Mouse (Mus musculus) neural tube, embryonic 15.5 days (tissue): Measurements from ENCODE around the gene Olfr976. TPM values are rescaled to one million over a fixed set of nuclear protein-coding genes. Genes with fewer than 3 reads are reported as not detected.
A peak's percentile ranks its signal among the peaks of the same experiment; 100 is the strongest.
"Not testable (repeated sequence)": the region's sequence is repeated elsewhere in the genome, so short reads cannot be mapped to it uniquely, and the experiment has no call there.

Source experiments
- ATAC-seq: fragments of 200-750 bp; cut with Nextera tagmentation; 2 replicates; pipeline ENCODE4 v1.8.0; 2017; ENCODE audit warnings: mild to moderate bottlenecking, moderate TSS enrichment, moderate library complexity; ENCODE audit not compliant: low FRiP score
- H3K27ac ChIP-seq: fragments of 300-500 bp; sonication (generic); replicated peaks from 2 replicates; pipeline ENCODE4 v1.5.1; 2015; ENCODE audit warnings: mild to moderate bottlenecking, inconsistent platforms
- H3K27me3 ChIP-seq: fragments of 300-500 bp; sonication (generic); replicated peaks from 2 replicates; pipeline ENCODE4 v1.6.1; 2015; ENCODE audit warnings: inconsistent platforms
- H3K36me3 ChIP-seq: fragments of 300-500 bp; sonication (generic); 2 replicates; pipeline ENCODE4 v1.6.1; 2015; ENCODE audit warnings: inconsistent platforms
- H3K4me1 ChIP-seq: fragments of 300-500 bp; sonication (generic); 2 replicates; pipeline ENCODE4 v1.6.1; 2015; ENCODE audit warnings: inconsistent platforms
- H3K4me2 ChIP-seq: fragments of 300-500 bp; sonication (generic); 2 replicates; pipeline ENCODE4 v1.6.1; 2015; ENCODE audit warnings: inconsistent platforms, mild to moderate bottlenecking, moderate library complexity
- H3K4me3 ChIP-seq: fragments of 300-500 bp; sonication (generic); replicated peaks from 2 replicates; pipeline ENCODE4 v1.5.1; 2015; ENCODE audit warnings: mild to moderate bottlenecking, inconsistent platforms
- H3K9ac ChIP-seq: fragments of 300-500 bp; sonication (generic); replicated peaks from 2 replicates; pipeline ENCODE4 v1.6.1; 2015; ENCODE audit warnings: mild to moderate bottlenecking, inconsistent platforms
- H3K9me3 ChIP-seq: fragments of 300-500 bp; sonication (generic); replicated peaks from 2 replicates; pipeline ENCODE4 v1.6.1; 2016; ENCODE audit warnings: inconsistent platforms
- WGBS: fragments of 180-500 bp; shearing (Covaris S2); methylation state at CpG from one replicate; pipeline ENCODE4 v1.1.7; 2015; ENCODE audit warnings: mixed read lengths; 5-methylcytosine and 5-hydroxymethylcytosine counted together
- polyA plus RNA-seq: library from polyadenylated mRNA; unstranded; fragments of >200 nt; fragmentation: Nextera tagmentation; extraction: Ambion mirVana; gene quantifications from 2 replicates; pipeline ENCODE4 v1.2.1, GENCODE M21; 2015

Olfr976 gene
- polyA plus RNA-seq, result not detected in 2 replicates

DNA sequence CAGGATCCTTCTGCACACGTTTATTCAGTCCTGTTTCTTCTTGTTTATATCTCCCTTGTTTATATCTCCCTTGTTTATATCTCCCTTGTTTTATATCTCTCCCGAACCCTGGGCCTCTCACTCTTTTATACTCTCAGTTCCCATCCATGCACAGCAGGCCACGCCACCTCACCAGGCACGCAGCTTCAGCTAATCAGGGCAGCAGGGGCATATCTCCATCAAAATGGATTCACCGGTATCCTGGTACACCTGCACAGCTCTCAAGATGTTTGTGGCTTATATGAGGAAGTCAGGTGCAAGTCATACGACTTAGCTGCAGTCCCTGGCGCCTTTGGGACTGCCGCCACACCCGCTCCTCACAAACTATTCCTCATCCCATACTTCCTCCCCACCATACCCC lies at the start of gene Olfr976:
Gene Olfr976 (minus strand): TSS at position 101 of the 400 bp plus-strand sequence.
- not testable (repeated sequence) for H3K4me1 ChIP-seq, H3K36me3 ChIP-seq, H3K9me3 ChIP-seq, H3K4me3 ChIP-seq, ATAC-seq, H3K9ac ChIP-seq, H3K4me2 ChIP-seq, H3K27me3 ChIP-seq, H3K27ac ChIP-seq
- 92% methylated on average over 8 of the region's 9 CpGs for WGBS

GRCm38 (mm10) chr9:40009482-40009881 lies 48.5 kb upstream of the Olfr976 start, which contains the start of gene Olfr980:
TSS of gene Olfr980 (minus strand) at chr9:40009582.
- 86% methylated on average over 1 of the region's 1 CpGs for WGBS
- no peaks in the 10 kb centered on the region for H3K4me1 ChIP-seq

GRCm38 (mm10) chr9:40003365-40003764 lies 42.4 kb upstream of the Olfr976 start, which contains the start of gene Olfr979:
TSS of gene Olfr979 (minus strand) at chr9:40003465.
- no peak within 1 kb of the TSS for H3K4me3 ChIP-seq
- H3K4me1 ChIP-seq, result no peaks in the 10 kb centered on the region
- no peak within 1 kb of the TSS for H3K9ac ChIP-seq
- H3K9me3 ChIP-seq, result no peaks in the 10 kb centered on the region
- no peak within 1 kb of the TSS for H3K27ac ChIP-seq
- no peak for ATAC-seq
- WGBS, result 95% methylated on average over 1 of the region's 1 CpGs
- H3K4me2 ChIP-seq, result no peak within 1 kb of the TSS
- no peaks in the 10 kb centered on the region for H3K36me3 ChIP-seq
- no peaks in the 10 kb centered on the region for H3K27me3 ChIP-seq

More at GRCm38 (mm10) chr9:40009482-40009881, 48.5 kb upstream of the Olfr976 start, which contains the start of gene Olfr980:
- no peak for ATAC-seq
- Histone ChIP-seq H3K9ac (no peak within 1 kb of the TSS), H3K4me3 (no peak within 1 kb of the TSS), H3K9me3 (no peaks in the 10 kb centered on the region), H3K4me2 (no peak within 1 kb of the TSS), H3K27ac (no peak within 1 kb of the TSS), H3K27me3 (no peaks in the 10 kb centered on the region), H3K36me3 (no peaks in the 10 kb centered on the region)

DNA sequence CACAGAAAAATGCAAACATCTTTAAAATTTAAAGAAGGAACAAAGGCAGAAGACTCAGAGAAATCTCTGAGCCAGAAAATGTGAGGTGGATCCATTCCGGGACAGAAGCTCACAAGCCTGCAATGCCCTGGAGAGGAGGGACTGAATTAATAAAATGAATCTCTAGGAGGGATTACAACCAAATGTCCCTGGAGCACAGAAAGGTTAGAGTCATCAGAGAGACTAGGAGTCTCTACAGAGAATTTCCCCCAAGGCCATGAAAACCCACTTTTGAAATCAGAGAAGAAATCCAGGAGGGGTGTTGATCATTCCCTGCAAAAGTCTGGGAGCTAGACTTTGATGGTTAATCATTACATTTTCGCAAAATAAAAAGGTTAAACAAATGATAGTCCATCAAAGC lies 30.9 kb upstream of the Olfr976 start, which contains the start of gene Olfr978:
Gene Olfr978 (plus strand): TSS at position 301 of the 400 bp plus-strand sequence.
- Histone ChIP-seq H3K4me3 (no peak within 1 kb of the TSS), H3K4me2 (no peak within 1 kb of the TSS), H3K27ac (no peak within 1 kb of the TSS), H3K36me3 (no peaks in the 10 kb centered on the region), H3K27me3 (no peaks in the 10 kb centered on the region), H3K9ac (no peak within 1 kb of the TSS), H3K4me1 (no peaks in the 10 kb centered on the region), H3K9me3 (no peaks in the 10 kb centered on the region)
- no peak for ATAC-seq
- 93% methylated on average over 2 of the region's 2 CpGs for WGBS

DNA sequence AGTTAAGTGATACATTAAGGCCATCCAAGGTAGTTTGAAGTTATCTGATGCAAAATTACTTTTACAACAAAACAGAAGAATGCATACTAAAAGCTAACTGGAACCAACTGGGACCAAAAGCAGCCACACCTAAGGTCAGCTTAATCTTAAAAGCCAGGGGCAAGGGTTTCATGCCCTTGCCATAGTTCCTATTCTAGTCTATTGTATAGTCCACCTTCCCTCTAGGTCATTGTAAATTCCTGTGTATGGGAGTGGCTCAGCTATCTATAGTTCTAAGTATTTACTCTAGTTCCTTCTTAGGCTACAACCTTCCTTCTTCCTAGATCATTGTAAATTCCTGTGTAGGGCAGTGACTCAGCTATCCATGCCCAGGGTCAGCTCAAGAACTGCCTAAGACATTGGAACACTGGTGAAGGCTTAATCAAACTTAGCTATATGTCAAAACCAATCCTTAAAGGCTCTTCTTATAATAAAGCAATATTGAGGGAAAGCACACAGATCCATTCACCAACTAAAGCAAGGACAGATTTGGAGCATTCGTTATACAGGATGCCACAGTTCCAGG lies 15.7 kb upstream of the Olfr976 start:
- not testable (repeated sequence) for H3K9ac ChIP-seq, ATAC-seq, H3K4me2 ChIP-seq, H3K9me3 ChIP-seq, H3K27ac ChIP-seq, H3K36me3 ChIP-seq, H3K27me3 ChIP-seq, H3K4me1 ChIP-seq, H3K4me3 ChIP-seq
- WGBS, result 90% methylated on average over 1 of the region's 1 CpGs

DNA sequence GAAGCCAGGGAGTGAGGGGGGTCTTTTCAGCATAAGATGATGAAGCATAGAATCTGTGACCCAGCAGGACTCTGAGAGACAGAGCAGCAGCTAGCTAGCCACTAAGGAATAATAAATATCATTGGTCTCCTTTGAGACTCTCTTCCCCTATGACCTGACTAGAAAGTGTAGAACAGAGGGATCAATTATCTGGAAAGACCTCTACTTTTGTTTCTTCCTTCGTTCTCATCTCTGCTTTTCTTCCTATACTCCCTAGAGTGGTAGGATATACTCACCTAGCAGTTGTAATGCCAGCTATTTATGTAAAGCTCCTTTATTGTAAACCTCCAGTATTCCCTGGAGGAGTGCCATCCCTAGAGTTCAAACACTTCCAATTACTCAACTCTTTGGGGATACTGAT lies 9.0 kb downstream of the Olfr976 start, which contains the start of gene Olfr975:
Gene Olfr975 (minus strand): TSS at position 101 of the 400 bp plus-strand sequence.
- H3K27ac ChIP-seq, result no peak within 1 kb of the TSS
- no peak within 1 kb of the TSS for H3K9ac ChIP-seq
- H3K27me3 ChIP-seq, result no peaks in the 10 kb centered on the region
- H3K36me3 ChIP-seq, result no peaks in the 10 kb centered on the region
- no peak within 1 kb of the TSS for H3K4me2 ChIP-seq
- H3K9me3 ChIP-seq, result no peaks in the 10 kb centered on the region
- H3K4me3 ChIP-seq, result no peak within 1 kb of the TSS
- WGBS, result 57% methylated on average over 1 of the region's 1 CpGs
- no peak for ATAC-seq
- H3K4me1 ChIP-seq, result no peaks in the 10 kb centered on the region

DNA sequence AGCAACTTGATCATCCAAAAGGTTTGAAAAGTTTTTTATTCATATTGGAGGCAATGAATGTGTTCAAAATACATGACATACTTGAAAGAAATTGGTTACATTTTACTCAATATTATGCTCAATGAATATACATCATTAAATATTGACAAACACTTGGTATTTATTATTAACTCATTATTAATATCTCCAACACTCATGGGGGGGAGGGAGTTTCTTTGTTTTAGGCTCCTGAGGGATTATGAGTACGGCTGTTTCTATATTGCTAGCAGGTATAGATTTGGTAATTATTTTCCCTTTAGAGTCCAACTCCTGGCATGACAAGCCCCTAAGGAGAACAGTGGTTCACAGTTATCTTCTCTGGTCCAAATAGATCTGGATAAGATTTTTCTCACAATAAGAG lies 23.7 kb downstream of the Olfr976 start, which contains the start of gene Olfr974:
Gene Olfr974 (plus strand): TSS at position 301 of the 400 bp plus-strand sequence.
- no peak within 1 kb of the TSS for H3K27ac ChIP-seq
- 77% methylated on average over 1 of the region's 1 CpGs for WGBS
- no peaks in the 10 kb centered on the region for H3K36me3 ChIP-seq
- H3K4me2 ChIP-seq, result no peak within 1 kb of the TSS
- H3K9me3 ChIP-seq, result no peaks in the 10 kb centered on the region
- no peaks in the 10 kb centered on the region for H3K4me1 ChIP-seq
- no peaks in the 10 kb centered on the region for H3K27me3 ChIP-seq
- no peak within 1 kb of the TSS for H3K9ac ChIP-seq
- H3K4me3 ChIP-seq, result no peak within 1 kb of the TSS
- no peak for ATAC-seq

DNA sequence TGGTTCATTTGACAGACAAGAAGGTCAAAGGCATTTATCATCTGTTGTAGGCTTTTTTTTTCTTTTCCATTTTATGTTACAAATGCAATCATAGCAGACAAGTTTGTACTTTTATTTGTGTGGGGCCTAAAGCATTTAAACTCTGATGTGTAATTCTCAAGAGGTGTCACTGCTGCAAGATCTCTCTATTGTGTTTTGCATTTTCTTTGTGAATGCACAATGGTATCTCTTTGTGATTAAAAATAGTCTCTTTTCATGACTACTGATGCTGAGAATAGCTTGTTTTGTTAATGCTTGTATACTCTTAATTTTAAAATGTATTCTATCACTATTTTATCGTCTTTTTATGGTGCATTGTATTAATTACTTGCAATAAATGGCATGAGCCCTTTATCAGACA lies 32.1 kb downstream of the Olfr976 start:
- not testable (repeated sequence) for H3K9ac ChIP-seq, H3K4me1 ChIP-seq, H3K36me3 ChIP-seq, H3K4me3 ChIP-seq, H3K27ac ChIP-seq, H3K27me3 ChIP-seq, H3K9me3 ChIP-seq, H3K4me2 ChIP-seq
- peak; percentile 39; the same call in 1 of the 2 replicates for ATAC-seq
- WGBS, result 41% methylated on average over 1 of the region's 1 CpGs

DNA sequence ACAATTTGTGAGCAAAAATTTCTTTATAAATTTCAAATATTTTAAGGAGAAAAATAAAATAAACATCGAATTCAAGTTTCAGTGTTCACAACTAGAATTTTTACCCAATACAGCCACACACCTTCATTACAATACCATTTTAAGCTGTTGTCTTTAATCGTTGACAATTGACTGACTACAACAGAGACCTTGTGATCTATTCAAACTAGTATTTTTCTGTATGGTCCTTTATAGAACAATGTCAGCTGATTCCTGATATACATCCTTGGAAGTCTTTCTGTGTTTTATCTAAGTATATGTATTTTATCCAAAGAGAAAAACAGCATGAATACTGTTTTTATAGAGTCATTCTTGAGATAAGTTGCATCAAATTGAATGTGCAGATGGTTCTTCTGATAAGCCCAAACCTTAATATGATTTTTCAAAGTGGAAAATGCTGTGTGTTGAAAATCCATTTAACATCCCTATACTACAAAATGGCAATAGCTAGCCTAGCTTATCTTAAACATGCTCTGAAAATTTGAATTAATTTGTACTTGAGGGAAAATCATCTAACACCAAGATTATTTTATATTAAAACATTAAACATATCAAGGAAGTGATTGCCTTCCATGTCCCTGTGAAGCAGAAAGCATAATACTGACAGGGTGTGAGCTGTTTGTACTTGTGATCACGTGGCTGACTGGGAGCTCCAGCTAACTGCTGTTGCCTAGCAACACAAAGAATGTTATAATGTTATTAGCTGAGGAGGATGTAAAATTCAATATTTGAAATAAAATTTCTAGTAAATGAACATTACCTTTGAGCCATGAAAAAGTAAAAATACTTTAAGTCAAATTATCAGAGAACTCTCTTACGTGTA lies 32.7 kb downstream of the Olfr976 start:
- ATAC-seq, result peak; percentile 96
- not testable (repeated sequence) for H3K9ac ChIP-seq, H3K27ac ChIP-seq, H3K4me1 ChIP-seq, H3K9me3 ChIP-seq, H3K36me3 ChIP-seq, H3K4me2 ChIP-seq, H3K4me3 ChIP-seq, H3K27me3 ChIP-seq
- no CpG with 5 or more reads among the region's 4 CpGs for WGBS

GRCm38 (mm10) chr9:39909939-39910338 lies 51.0 kb downstream of the Olfr976 start:
- H3K27ac ChIP-seq, result no peak overlapping the region
- no peak overlapping the region for H3K4me3 ChIP-seq
- H3K9ac ChIP-seq, result no peak overlapping the region
- no peaks in the 10 kb centered on the region for H3K9me3 ChIP-seq
- H3K36me3 ChIP-seq, result no peaks in the 10 kb centered on the region
- no peaks in the 10 kb centered on the region for H3K4me1 ChIP-seq
- H3K27me3 ChIP-seq, result no peaks in the 10 kb centered on the region
- H3K4me2 ChIP-seq, result no peak overlapping the region
- 84% methylated on average over 3 of the region's 3 CpGs for WGBS
- no peak for ATAC-seq

DNA sequence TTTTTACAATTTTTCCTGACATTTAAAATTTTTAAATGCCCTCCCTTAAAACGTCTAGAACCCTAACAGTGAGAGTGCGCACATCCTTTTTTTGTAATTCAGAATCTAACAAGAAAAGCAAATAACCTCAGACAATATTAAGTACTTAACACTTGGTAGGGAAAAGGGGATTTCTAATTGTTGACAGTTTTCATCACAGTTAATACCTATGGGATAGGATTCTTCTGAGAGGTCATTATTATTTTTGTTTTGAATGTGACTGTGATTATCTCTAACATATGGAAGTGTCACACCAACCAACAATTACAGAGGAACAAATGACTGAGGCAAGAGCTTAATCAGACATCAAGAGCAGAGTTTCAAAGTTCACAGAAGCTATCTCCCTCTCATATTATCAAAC lies 53.9 kb downstream of the Olfr976 start, which contains the start of gene Olfr229:
Gene Olfr229 (plus strand): TSS at position 301 of the 400 bp plus-strand sequence.
- H3K27ac ChIP-seq, result no peak within 1 kb of the TSS
- no peaks in the 10 kb centered on the region for H3K4me1 ChIP-seq
- H3K9me3 ChIP-seq, result no peaks in the 10 kb centered on the region
- WGBS, result 73% methylated on average over 2 of the region's 2 CpGs
- H3K9ac ChIP-seq, result no peak within 1 kb of the TSS
- no peak for ATAC-seq
- H3K36me3 ChIP-seq, result no peaks in the 10 kb centered on the region
- H3K4me3 ChIP-seq, result no peak within 1 kb of the TSS
- H3K4me2 ChIP-seq, result no peak within 1 kb of the TSS
- no peaks in the 10 kb centered on the region for H3K27me3 ChIP-seq

GRCm38 (mm10) chr9:39905106-39905505 lies 55.8 kb downstream of the Olfr976 start:
- Histone ChIP-seq H3K27me3 (no peaks in the 10 kb centered on the region), H3K9me3 (no peaks in the 10 kb centered on the region), H3K27ac (no peak overlapping the region), H3K4me1 (no peaks in the 10 kb centered on the region), H3K36me3 (no peaks in the 10 kb centered on the region), H3K4me2 (no peak overlapping the region), H3K9ac (no peak overlapping the region), H3K4me3 (no peak overlapping the region)
- ATAC-seq, result no peak
- WGBS, result 83% methylated on average over 6 of the region's 6 CpGs
